Mouse (Mus musculus) midbrain, embryonic 16.5 days (tissue): ENCODE measurements around the gene Col4a3bp. TPM values are rescaled to one million over a fixed set of nuclear protein-coding genes. Genes with fewer than 3 reads are reported as not detected.

Source experiments
- ATAC-seq: fragments of 200-750 bp; cut with Nextera tagmentation; 2 replicates; pipeline ENCODE4 v1.8.0; 2017; ENCODE audit warnings: moderate TSS enrichment
- H3K27ac ChIP-seq: fragments of 300-500 bp; sonication (generic); 2 replicates; pipeline ENCODE4 v1.5.1; 2014; ENCODE audit warnings: mild to moderate bottlenecking, low read length, mixed read lengths
- H3K27me3 ChIP-seq: fragments of 300-500 bp; sonication (generic); 2 replicates; pipeline ENCODE4 v1.6.1; 2014; ENCODE audit warnings: low read depth, low read length, mixed read lengths; ENCODE audit not compliant: control insufficient read depth, insufficient read depth
- H3K36me3 ChIP-seq: fragments of 300-500 bp; sonication (generic); 2 replicates; pipeline ENCODE4 v1.6.1; 2014; ENCODE audit warnings: mild to moderate bottlenecking, low read length, moderate library complexity, mixed read lengths; ENCODE audit not compliant: control insufficient read depth, insufficient read depth
- H3K4me1 ChIP-seq: fragments of 300-500 bp; sonication (generic); 2 replicates; pipeline ENCODE4 v1.6.1; 2014; ENCODE audit warnings: mild to moderate bottlenecking, low read length, mixed read lengths; ENCODE audit not compliant: control insufficient read depth, insufficient read depth
- H3K4me2 ChIP-seq: fragments of 300-500 bp; sonication (generic); 2 replicates; pipeline ENCODE4 v1.6.1; 2014; ENCODE audit warnings: mild to moderate bottlenecking, low read length, mixed read lengths
- H3K4me3 ChIP-seq: fragments of 300-500 bp; sonication (generic); 2 replicates; pipeline ENCODE4 v1.5.1; 2014; ENCODE audit warnings: low read depth, mild to moderate bottlenecking, low read length, moderate library complexity, mixed read lengths
- H3K9ac ChIP-seq: fragments of 300-500 bp; sonication (generic); 2 replicates; pipeline ENCODE4 v1.6.1; 2014; ENCODE audit warnings: low read depth, low read length, mixed read lengths
- H3K9me3 ChIP-seq: fragments of 300-500 bp; sonication (generic); replicated peaks from 2 replicates; pipeline ENCODE4 v1.6.1; 2014; ENCODE audit warnings: mild to moderate bottlenecking, low read length, mixed read lengths; ENCODE audit not compliant: control insufficient read depth, poor library complexity, severe bottlenecking
- WGBS: fragments of 180-500 bp; shearing (Covaris S2); extraction: QIAGEN DNeasy Blood & Tissue Kit; methylation state at CpG from one replicate; pipeline ENCODE4 v1.1.7; 2014; 5-methylcytosine and 5-hydroxymethylcytosine counted together
- polyA plus RNA-seq: library from polyadenylated mRNA; unstranded; fragments of >200 nt; fragmentation: Nextera tagmentation; extraction: Ambion mirVana; gene quantifications from 2 replicates; pipeline ENCODE4 v1.2.1, GENCODE M21; 2015

Gene Col4a3bp
- 7.9 and 8.1 TPM in 2 replicates for polyA plus RNA-seq

GRCm38 (mm10) chr13:96542081-96542889 is at the start of gene Col4a3bp, which contains the start of gene Polk:
TSS of gene Col4a3bp (plus strand) at chr13:96542618.
TSS of gene Polk (minus strand) at chr13:96542579.
- no peaks in the 10 kb centered on the region for H3K9me3 ChIP-seq
- under 1% methylated on average over 36 of the region's 50 CpGs for WGBS
- H3K27ac ChIP-seq = peak within 1 kb of the TSS; percentile 96
- H3K9ac ChIP-seq = peak within 1 kb of the TSS; percentile 91
- ATAC-seq = peak; percentile 99
- peak within 1 kb of the TSS; percentile 81 for H3K4me3 ChIP-seq
- no peaks in the 10 kb centered on the region for H3K27me3 ChIP-seq
- peak within 1 kb of the TSS; percentile 76 for H3K4me2 ChIP-seq
- H3K4me1 ChIP-seq = peaks cover 6% of the 10 kb centered on the region
- H3K36me3 ChIP-seq = no peaks in the 10 kb centered on the region

GRCm38 (mm10) chr13:96496630-96497029 is 45.8 kb upstream of the Col4a3bp start:
- 88% methylated on average over 8 of the region's 8 CpGs for WGBS
- H3K27ac ChIP-seq = no peak overlapping the region
- H3K9me3 ChIP-seq = no peaks in the 10 kb centered on the region
- H3K9ac ChIP-seq = no peak overlapping the region
- no peaks in the 10 kb centered on the region for H3K27me3 ChIP-seq
- H3K4me3 ChIP-seq = no peak overlapping the region
- no peaks in the 10 kb centered on the region; the same call in 1 of the 2 replicates for H3K36me3 ChIP-seq
- no peak for ATAC-seq
- no peak overlapping the region for H3K4me2 ChIP-seq
- no peaks in the 10 kb centered on the region for H3K4me1 ChIP-seq

GRCm38 (mm10) chr13:96499891-96500290 is 42.5 kb upstream of the Col4a3bp start:
- Histone ChIP-seq H3K4me3 (no peak overlapping the region), H3K36me3 (no peaks in the 10 kb centered on the region; the same call in 1 of the 2 replicates), H3K9ac (no peak overlapping the region), H3K4me1 (no peaks in the 10 kb centered on the region), H3K9me3 (no peaks in the 10 kb centered on the region), H3K27ac (no peak overlapping the region), H3K27me3 (no peaks in the 10 kb centered on the region), H3K4me2 (no peak overlapping the region)
- no peak for ATAC-seq
- WGBS = 71% methylated on average over 2 of the region's 2 CpGs

GRCm38 (mm10) chr13:96505661-96506060 is 36.8 kb upstream of the Col4a3bp start:
- no peak overlapping the region for H3K4me2 ChIP-seq
- no peak overlapping the region for H3K4me3 ChIP-seq
- H3K27ac ChIP-seq = no peak overlapping the region
- 87% methylated on average over 4 of the region's 4 CpGs for WGBS
- no peak overlapping the region for H3K9ac ChIP-seq
- no peaks in the 10 kb centered on the region; the same call in 1 of the 2 replicates for H3K36me3 ChIP-seq
- no peaks in the 10 kb centered on the region for H3K9me3 ChIP-seq
- no peaks in the 10 kb centered on the region for H3K4me1 ChIP-seq
- no peak for ATAC-seq
- no peaks in the 10 kb centered on the region for H3K27me3 ChIP-seq

GRCm38 (mm10) chr13:96506313-96506712 is 36.1 kb upstream of the Col4a3bp start:
- Histone ChIP-seq H3K36me3 (no peaks in the 10 kb centered on the region), H3K4me2 (no peak overlapping the region), H3K4me3 (no peak overlapping the region), H3K27ac (no peak overlapping the region), H3K27me3 (no peaks in the 10 kb centered on the region), H3K4me1 (no peaks in the 10 kb centered on the region), H3K9me3 (no peaks in the 10 kb centered on the region), H3K9ac (no peak overlapping the region)
- 85% methylated on average over 6 of the region's 6 CpGs for WGBS
- ATAC-seq = no peak

GRCm38 (mm10) chr13:96507541-96507940 is 34.9 kb upstream of the Col4a3bp start:
- Histone ChIP-seq H3K9me3 (no peaks in the 10 kb centered on the region), H3K4me1 (no peaks in the 10 kb centered on the region), H3K27ac (no peak overlapping the region), H3K9ac (no peak overlapping the region), H3K4me3 (no peak overlapping the region), H3K27me3 (no peaks in the 10 kb centered on the region), H3K4me2 (no peak overlapping the region), H3K36me3 (no peaks in the 10 kb centered on the region)
- 96% methylated on average over 4 of the region's 4 CpGs for WGBS
- ATAC-seq = no peak

- no peak for ATAC-seq
- no peaks in the 10 kb centered on the region for H3K4me1 ChIP-seq
- H3K9ac ChIP-seq = no peak overlapping the region
- no peaks in the 10 kb centered on the region for H3K36me3 ChIP-seq
- no peak overlapping the region for H3K4me3 ChIP-seq
- H3K4me2 ChIP-seq = no peak overlapping the region
- no peaks in the 10 kb centered on the region for H3K9me3 ChIP-seq
- H3K27me3 ChIP-seq = no peaks in the 10 kb centered on the region
- WGBS = 86% methylated on average over 13 of the region's 13 CpGs
- no peak overlapping the region for H3K27ac ChIP-seq
Observed at GRCm38 (mm10) chr13:96510635-96511034, 31.8 kb upstream of the Col4a3bp start.

GRCm38 (mm10) chr13:96511262-96511661 is 31.2 kb upstream of the Col4a3bp start:
- Histone ChIP-seq H3K4me3 (no peak overlapping the region), H3K4me1 (no peaks in the 10 kb centered on the region), H3K27ac (no peak overlapping the region), H3K9me3 (no peaks in the 10 kb centered on the region), H3K4me2 (no peak overlapping the region), H3K9ac (no peak overlapping the region), H3K27me3 (no peaks in the 10 kb centered on the region), H3K36me3 (no peaks in the 10 kb centered on the region)
- ATAC-seq = no peak
- 82% methylated on average over 1 of the region's 1 CpGs for WGBS

GRCm38 (mm10) chr13:96511893-96512292 is 30.5 kb upstream of the Col4a3bp start:
- Histone ChIP-seq H3K4me2 (no peak overlapping the region), H3K27ac (no peak overlapping the region), H3K4me3 (no peak overlapping the region), H3K36me3 (no peaks in the 10 kb centered on the region), H3K9ac (no peak overlapping the region), H3K27me3 (no peaks in the 10 kb centered on the region), H3K9me3 (no peaks in the 10 kb centered on the region), H3K4me1 (no peaks in the 10 kb centered on the region)
- no peak for ATAC-seq
- 83% methylated on average over 5 of the region's 5 CpGs for WGBS
